Mouse (Mus musculus) small intestine, adult 2 months (tissue): ENCODE data around the gene Mvb12b.

ENCODE experiments used
- CTCF ChIP-seq: fragments of 200-500 bp; IDR thresholded peaks from 2 replicates; pipeline ENCODE4 v1.5.1; 2012; ENCODE audit warnings: low read depth, mild to moderate bottlenecking, control low read depth, inconsistent platforms, low read length, moderate library complexity, mixed read lengths; ENCODE audit not compliant: insufficient replicate concordance, insufficient read length; ENCODE audit errors: extremely low read depth
- POLR2A ChIP-seq: fragments of 200-500 bp; IDR thresholded peaks from 2 replicates; pipeline ENCODE4 v1.6.1; 2012; ENCODE audit warnings: low read depth, mild to moderate bottlenecking, control low read depth, inconsistent platforms, low read length, moderate library complexity

DNA sequence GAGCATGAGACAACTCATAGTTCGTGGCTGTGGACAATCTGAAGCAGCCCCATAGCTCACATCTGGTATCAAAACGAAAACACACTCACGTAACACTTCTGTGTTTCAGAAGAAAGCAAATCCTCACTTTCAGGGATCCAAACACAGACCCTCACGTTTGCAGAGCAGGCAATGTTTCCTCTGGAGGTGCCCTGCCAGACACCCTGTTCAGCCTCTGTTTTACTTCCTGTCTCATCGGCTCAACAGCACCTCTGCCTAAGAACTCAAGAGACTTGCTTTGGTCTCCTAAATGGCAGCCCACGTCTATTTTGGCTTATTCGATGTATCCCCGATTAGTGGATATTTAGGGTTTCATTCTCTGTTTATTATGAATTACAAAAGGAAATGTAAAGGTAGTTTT is 27.3 kb upstream of the Mvb12b start:
- TF ChIP-seq CTCF (no peak), POLR2A (no peak)
